Mouse (Mus musculus) hindbrain, embryonic 10.5 days (tissue): Measurements from ENCODE around the gene Slc12a1. TPM values are rescaled to one million over a fixed set of nuclear protein-coding genes. Genes with fewer than 3 reads are reported as not detected.

Experiments
- DNase-seq: peaks from one replicate; pipeline ENCODE4 v3.0.0-alpha.2; 2017; ENCODE audit warnings: low spot score
- H3K27ac ChIP-seq: fragments of 300-500 bp; sonication (generic); 2 replicates; pipeline ENCODE4 v1.5.1; 2016; ENCODE audit warnings: mild to moderate bottlenecking, moderate library complexity
- H3K27me3 ChIP-seq: fragments of 300-500 bp; sonication (generic); 2 replicates; pipeline ENCODE4 v1.6.1; 2016; ENCODE audit warnings: mild to moderate bottlenecking; ENCODE audit not compliant: poor library complexity, insufficient read depth, severe bottlenecking
- H3K36me3 ChIP-seq: fragments of 300-500 bp; sonication (generic); 2 replicates; pipeline ENCODE4 v1.6.1; 2016; ENCODE audit warnings: mild to moderate bottlenecking, moderate library complexity
- H3K4me1 ChIP-seq: fragments of 300-500 bp; sonication (generic); replicated peaks from 2 replicates; pipeline ENCODE4 v1.6.1; 2016; ENCODE audit warnings: mild to moderate bottlenecking
- H3K4me3 ChIP-seq: fragments of 300-500 bp; sonication (generic); 2 replicates; pipeline ENCODE4 v1.5.1; 2016; ENCODE audit warnings: mild to moderate bottlenecking, moderate library complexity
- H3K9me3 ChIP-seq: fragments of 300-500 bp; sonication (generic); 2 replicates; pipeline ENCODE4 v1.6.1; 2016; ENCODE audit warnings: mild to moderate bottlenecking, moderate library complexity
- WGBS: fragments of 180-500 bp; shearing (Covaris S2); methylation state at CpG from one replicate; pipeline ENCODE4 v1.1.7; 2016; 5-methylcytosine and 5-hydroxymethylcytosine counted together
- polyA plus RNA-seq: library from polyadenylated mRNA; unstranded; fragments of >200 nt; fragmentation: Nextera tagmentation; extraction: Ambion mirVana; gene quantifications from 2 replicates; pipeline ENCODE4 v1.2.1, GENCODE M21; 2016

The Slc12a1 gene
- polyA plus RNA-seq, 1 experiment from 2014 or later: not detected

GRCm38 (mm10) chr2:125142336-125142735 lies 10.0 kb upstream of the Slc12a1 start:
- H3K4me3 ChIP-seq: no peak overlapping the region
- no peaks in the 10 kb centered on the region for H3K36me3 ChIP-seq
- DNase-seq: no peak
- H3K4me1 ChIP-seq: no peaks in the 10 kb centered on the region
- H3K27me3 ChIP-seq: no peaks in the 10 kb centered on the region
- H3K27ac ChIP-seq: no peak overlapping the region
- no peaks in the 10 kb centered on the region for H3K9me3 ChIP-seq

GRCm38 (mm10) chr2:125154294-125154693 lies 2.0 kb downstream of the Slc12a1 start:
- no peaks in the 10 kb centered on the region for H3K36me3 ChIP-seq
- no peaks in the 10 kb centered on the region for H3K27me3 ChIP-seq
- H3K4me1 ChIP-seq: no peaks in the 10 kb centered on the region
- H3K9me3 ChIP-seq: no peaks in the 10 kb centered on the region
- no peak overlapping the region for H3K4me3 ChIP-seq
- 84% methylated on average over 9 of the region's 9 CpGs for WGBS
- DNase-seq: no peak
- H3K27ac ChIP-seq: no peak overlapping the region

- 23% methylated on average over 2 of the region's 2 CpGs for WGBS
- peak; percentile 29 for DNase-seq
- H3K36me3 ChIP-seq: no peaks in the 10 kb centered on the region
- no peaks in the 10 kb centered on the region for H3K27me3 ChIP-seq
- no peaks in the 10 kb centered on the region for H3K9me3 ChIP-seq
- no peak overlapping the region for H3K4me3 ChIP-seq
- no peak overlapping the region for H3K27ac ChIP-seq
- H3K4me1 ChIP-seq: no peaks in the 10 kb centered on the region
Observed at GRCm38 (mm10) chr2:125155504-125155903, 3.2 kb downstream of the Slc12a1 start.

- no peak overlapping the region for H3K27ac ChIP-seq
- no peaks in the 10 kb centered on the region for H3K9me3 ChIP-seq
- no peaks in the 10 kb centered on the region for H3K27me3 ChIP-seq
- no peaks in the 10 kb centered on the region for H3K36me3 ChIP-seq
- H3K4me3 ChIP-seq: no peak overlapping the region
- no peak for DNase-seq
- H3K4me1 ChIP-seq: no peaks in the 10 kb centered on the region
- 75% methylated on average over 4 of the region's 4 CpGs for WGBS
Observed at GRCm38 (mm10) chr2:125162012-125162470, 9.7 kb downstream of the Slc12a1 start.

GRCm38 (mm10) chr2:125178225-125178798 lies 26.0 kb downstream of the Slc12a1 start:
- WGBS: 88% methylated on average over 7 of the region's 7 CpGs
- H3K4me1 ChIP-seq: no peaks in the 10 kb centered on the region
- no peak for DNase-seq
- H3K27ac ChIP-seq: no peak overlapping the region
- H3K36me3 ChIP-seq: no peaks in the 10 kb centered on the region
- H3K4me3 ChIP-seq: no peak overlapping the region
- no peaks in the 10 kb centered on the region for H3K9me3 ChIP-seq
- no peaks in the 10 kb centered on the region for H3K27me3 ChIP-seq

GRCm38 (mm10) chr2:125187904-125188303 lies 35.6 kb downstream of the Slc12a1 start:
- no peaks in the 10 kb centered on the region for H3K27me3 ChIP-seq
- 75% methylated on average over 11 of the region's 11 CpGs for WGBS

GRCm38 (mm10) chr2:125189197-125189596 lies 36.9 kb downstream of the Slc12a1 start:
- WGBS: 4% methylated on average over 2 of the region's 2 CpGs

More at GRCm38 (mm10) chr2:125187904-125188303, 35.6 kb downstream of the Slc12a1 start:
- no peaks in the 10 kb centered on the region for H3K9me3 ChIP-seq
- H3K27ac ChIP-seq: no peak overlapping the region
- DNase-seq: no peak
- H3K4me1 ChIP-seq: no peaks in the 10 kb centered on the region
- H3K36me3 ChIP-seq: no peaks in the 10 kb centered on the region
- no peak overlapping the region for H3K4me3 ChIP-seq

GRCm38 (mm10) chr2:125192905-125193304 lies 40.6 kb downstream of the Slc12a1 start:
- no peaks in the 10 kb centered on the region for H3K4me1 ChIP-seq
- DNase-seq: no peak
- H3K36me3 ChIP-seq: no peaks in the 10 kb centered on the region
- no peak overlapping the region for H3K27ac ChIP-seq
- H3K27me3 ChIP-seq: no peaks in the 10 kb centered on the region
- H3K9me3 ChIP-seq: no peaks in the 10 kb centered on the region
- H3K4me3 ChIP-seq: no peak overlapping the region

More at GRCm38 (mm10) chr2:125189197-125189596, 36.9 kb downstream of the Slc12a1 start:
- no peaks in the 10 kb centered on the region for H3K36me3 ChIP-seq
- no peak overlapping the region for H3K4me3 ChIP-seq
- no peaks in the 10 kb centered on the region for H3K27me3 ChIP-seq
- H3K9me3 ChIP-seq: no peaks in the 10 kb centered on the region
- no peak overlapping the region for H3K27ac ChIP-seq
- H3K4me1 ChIP-seq: no peaks in the 10 kb centered on the region
- DNase-seq: peak; percentile 63

- no peak for DNase-seq
- WGBS: 77% methylated on average over 7 of the region's 7 CpGs
- H3K4me3 ChIP-seq: no peak overlapping the region
- H3K27ac ChIP-seq: no peak overlapping the region
- H3K9me3 ChIP-seq: no peaks in the 10 kb centered on the region
- H3K27me3 ChIP-seq: no peaks in the 10 kb centered on the region
- H3K4me1 ChIP-seq: no peaks in the 10 kb centered on the region
- H3K36me3 ChIP-seq: no peaks in the 10 kb centered on the region
Observed at GRCm38 (mm10) chr2:125196771-125197170, 44.5 kb downstream of the Slc12a1 start.

GRCm38 (mm10) chr2:125208894-125209596 lies 56.7 kb downstream of the Slc12a1 start:
- H3K9me3 ChIP-seq: no peaks in the 10 kb centered on the region
- WGBS: 86% methylated on average over 14 of the region's 14 CpGs
- no peak for DNase-seq
- H3K27me3 ChIP-seq: no peaks in the 10 kb centered on the region
- no peak overlapping the region for H3K27ac ChIP-seq
- H3K4me1 ChIP-seq: peaks cover 14% of the 10 kb centered on the region
- no peak overlapping the region for H3K4me3 ChIP-seq
- H3K36me3 ChIP-seq: no peaks in the 10 kb centered on the region

GRCm38 (mm10) chr2:125211831-125212510 lies 59.7 kb downstream of the Slc12a1 start:
- Histone ChIP-seq H3K4me1 (peaks cover 14% of the 10 kb centered on the region), H3K27me3 (no peaks in the 10 kb centered on the region), H3K27ac (no peak overlapping the region), H3K9me3 (no peaks in the 10 kb centered on the region), H3K4me3 (no peak overlapping the region), H3K36me3 (no peaks in the 10 kb centered on the region)
- WGBS: 64% methylated on average over 10 of the region's 10 CpGs
- DNase-seq: no peak

GRCm38 (mm10) chr2:125214592-125214991 lies 62.3 kb downstream of the Slc12a1 start:
- Histone ChIP-seq H3K4me1 (peaks cover 14% of the 10 kb centered on the region), H3K27me3 (no peaks in the 10 kb centered on the region), H3K4me3 (no peak overlapping the region), H3K36me3 (no peaks in the 10 kb centered on the region), H3K9me3 (no peaks in the 10 kb centered on the region), H3K27ac (no peak overlapping the region)
- DNase-seq: peak; percentile 75
- WGBS: 5% methylated on average over 3 of the region's 3 CpGs

- DNase-seq: no peak
- Histone ChIP-seq H3K36me3 (no peaks in the 10 kb centered on the region), H3K27me3 (no peaks in the 10 kb centered on the region), H3K27ac (no peak overlapping the region), H3K4me1 (peaks cover under 1% of the 10 kb centered on the region; the same call in 1 of the 2 replicates), H3K9me3 (no peaks in the 10 kb centered on the region), H3K4me3 (no peak overlapping the region)
- WGBS: 88% methylated on average over 6 of the region's 6 CpGs
Observed at GRCm38 (mm10) chr2:125217286-125217685, 65.0 kb downstream of the Slc12a1 start.
